Mouse (Mus musculus) heart, postnatal 36 days (tissue): ENCODE data around the gene Spcs2. TPM values are rescaled to one million over a fixed set of nuclear protein-coding genes. Genes with fewer than 3 reads are reported as not detected.

ENCODE experiments used
- DNase-seq, 2 experiments: peaks; one replicate each; pipeline ENCODE4 v3.0.0; 2021 to 2022
- intact Hi-C: fragments of 180-260 bp; cut with DNase I; formaldehyde crosslinking; loops from one replicate; pipeline ENCODE4 v1.15.1; 2025
- total RNA-seq, 2 experiments: library from RNA; stranded (reverse); gene quantifications; 2 replicates each; pipeline ENCODE4 v1.2.3; 2021

Spcs2 gene
- total RNA-seq, 2 experiments from 2014 or later = 48.0 to 50.4 TPM

- intact Hi-C loops = no loop called here
- no peak for DNase-seq
These were observed 69.2 kb downstream of the Spcs2 start for GRCm38 (mm10) chr7:99794096-99794495.

DNA sequence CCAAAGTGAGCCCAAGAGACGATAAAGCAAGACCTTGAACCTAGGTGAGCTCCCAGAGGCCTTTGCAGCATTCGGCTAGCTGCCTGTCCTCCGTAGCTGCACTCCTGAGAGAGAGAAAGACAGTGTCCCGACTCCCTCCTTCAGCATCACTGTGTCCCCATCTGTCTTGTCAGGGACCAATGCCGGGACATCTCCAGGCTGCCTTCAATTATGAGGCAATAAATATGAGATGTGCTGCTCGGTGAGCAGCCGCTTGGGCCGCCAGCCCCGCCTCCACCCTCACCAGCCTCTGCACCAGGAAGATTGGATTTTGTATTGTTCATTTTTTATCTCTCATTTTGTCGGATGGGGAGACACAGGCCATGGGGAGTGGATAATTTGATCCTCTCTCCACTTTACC lies 72.4 kb downstream of the Spcs2 start:
- intact Hi-C loops = no loop called here

DNA sequence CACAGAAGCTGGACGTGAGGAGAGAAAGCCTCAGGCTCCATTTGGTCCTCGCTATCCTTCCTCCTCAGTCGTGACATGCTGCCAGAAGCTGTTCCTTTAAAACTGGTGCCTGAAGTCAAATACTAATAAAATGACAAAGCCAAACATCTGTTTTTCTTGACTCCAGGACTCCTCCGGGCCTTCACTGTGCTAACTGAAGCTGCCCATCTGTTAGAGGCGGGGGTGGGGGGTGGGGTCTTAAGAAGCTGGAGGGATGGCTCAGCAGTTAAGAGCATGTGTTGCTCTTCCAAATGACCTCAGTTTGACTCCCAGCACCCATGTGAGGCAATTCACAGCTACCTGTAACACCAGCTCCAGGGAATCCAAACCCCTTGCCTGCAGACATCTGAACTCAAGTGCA lies 74.7 kb downstream of the Spcs2 start:
- DNase-seq = peak in 1 of 2 experiments; percentile 18
- intact Hi-C loops = loop anchor here (5.0 kb wide), 1 partner anchor 56 kb away; the partner anchor contains the start of gene Olfr520

More for the DNA sequence above, 72.4 kb downstream of the Spcs2 start:
- no peak for DNase-seq

GRCm38 (mm10) chr7:99787935-99788334 lies 75.3 kb downstream of the Spcs2 start:
- DNase-seq = no peak
- intact Hi-C loops = loop anchor here (5.0 kb wide), 1 partner anchor 56 kb away; the partner anchor contains the start of gene Olfr520

Other genes starting within 250 kb of the Spcs2 start
- gene Tpbgl, start 236.4 kb downstream of the Spcs2 start, total RNA-seq = 1 to 10 TPM; 3.0 to 3.6 TPM
- gene Slco2b1, start 152.1 kb downstream of the Spcs2 start, total RNA-seq = 10 to 100 TPM in 1 of 2 experiments, 1 to 10 TPM in 1; 9.0 to 12.0 TPM
- under 1 TPM in 1 of 2 experiments, not detected in 1; 0.22 TPM for gene Olfr520, start 133.2 kb downstream of the Spcs2 start, total RNA-seq
- gene Olfr521, start 100.0 kb downstream of the Spcs2 start, total RNA-seq = not detected
- gene Neu3, start 35.0 kb downstream of the Spcs2 start, total RNA-seq = 1 to 10 TPM; 3.8 to 4.9 TPM
- gene Xrra1, start 4.3 kb downstream of the Spcs2 start, total RNA-seq = not detected
- gene Rnf169, start 117.0 kb upstream of the Spcs2 start, total RNA-seq = 10 to 100 TPM in 1 of 2 experiments, 1 to 10 TPM in 1; 9.0 to 10.8 TPM
- under 1 TPM in 1 of 2 experiments, not detected in 1; 0.38 TPM for gene Chrdl2, start 142.7 kb upstream of the Spcs2 start, total RNA-seq